ENCODE assay signal across 16 mouse cellular contexts in genomic region chr2:166189191-166189590, GRCm38 (mm10).
"Had no signal": no experiment of that assay in that cellular context is flagged by ENCODE, and none has a peak within 500 bp of the region (broad histone marks: within the 10 kb centered on the region; RNA-seq: fewer than 3 reads in every experiment).

No protein-coding gene starts in this region.

- ATAC-seq: midbrain, embryonic 13.5 days; midbrain, embryonic 15.5 days had no signal

- DNase-seq: lung, adult 18-20 months; lung, embryonic 14.5 days; lung, postnatal 10 days; lung, postnatal 4 days; retina, postnatal 1 day; right cerebral cortex, adult 18-20 months; right cerebral cortex, postnatal 25 days; right cerebral cortex, postnatal 4 days; spleen, adult 18-20 months; thymus, adult 18-20 months; thymus, postnatal 14 days; thymus, postnatal 36 days had no signal

- H3K4me1 ChIP-seq: megakaryocyte, embryonic 14.5 days; midbrain, embryonic 15.5 days had no signal

- H3K4me3 ChIP-seq: megakaryocyte, embryonic 14.5 days; midbrain, embryonic 13.5 days; midbrain, embryonic 15.5 days had no signal

- H3K36me3 ChIP-seq: midbrain, embryonic 13.5 days; midbrain, embryonic 15.5 days had no signal

- H3K27ac ChIP-seq: liver, embryonic 14.5 days; midbrain, embryonic 13.5 days; midbrain, embryonic 15.5 days had no signal

- H3K27me3 ChIP-seq: midbrain, embryonic 15.5 days had no signal

- H3K9me3 ChIP-seq: midbrain, embryonic 13.5 days; midbrain, embryonic 15.5 days had no signal
